Mouse (Mus musculus) A20 (cell line): Measurements from ENCODE around the gene Idi2.
"Not testable (repeated sequence)": the region's sequence is repeated elsewhere in the genome, so short reads cannot be mapped to it uniquely, and the experiment has no call there.

Source experiments
- DNase-seq: peaks from one replicate; pipeline ENCODE4 v3.0.0-alpha.2; 2011; ENCODE audit warnings: low read depth, low spot score

Gene Idi2

GRCm38 (mm10) chr13:8952563-8952962 lies at the start of gene Idi2:
Gene Idi2, plus strand, starts transcription at chr13:8952863.
- not testable (repeated sequence) for DNase-seq

GRCm38 (mm10) chr13:8905986-8906385 lies 46.7 kb upstream of the Idi2 start:
- DNase-seq: not testable (repeated sequence)

GRCm38 (mm10) chr13:8913890-8914289 lies 38.8 kb upstream of the Idi2 start:
- DNase-seq: not testable (repeated sequence)

GRCm38 (mm10) chr13:8933499-8933898 lies 19.2 kb upstream of the Idi2 start:
- no peak for DNase-seq

GRCm38 (mm10) chr13:8937611-8938140 lies 15.0 kb upstream of the Idi2 start:
- not testable (repeated sequence) for DNase-seq

GRCm38 (mm10) chr13:8941110-8941509 lies 11.6 kb upstream of the Idi2 start:
- DNase-seq: not testable (repeated sequence)

GRCm38 (mm10) chr13:8941701-8942100 lies 11.0 kb upstream of the Idi2 start:
- DNase-seq: not testable (repeated sequence)

- DNase-seq: not testable (repeated sequence)
Observed at GRCm38 (mm10) chr13:8943828-8944227, 8.8 kb upstream of the Idi2 start.

- not testable (repeated sequence) for DNase-seq
Observed at GRCm38 (mm10) chr13:8948131-8948530, 4.5 kb upstream of the Idi2 start, which contains the start of gene Gm9745. Gene Gm9745, minus strand, starts transcription at chr13:8948231.

GRCm38 (mm10) chr13:8955127-8955526 lies 2.5 kb downstream of the Idi2 start:
- not testable (repeated sequence) for DNase-seq

GRCm38 (mm10) chr13:8956873-8957272 lies 4.2 kb downstream of the Idi2 start:
- DNase-seq: not testable (repeated sequence)

GRCm38 (mm10) chr13:8959058-8959457 lies 6.4 kb downstream of the Idi2 start:
- DNase-seq: not testable (repeated sequence)

GRCm38 (mm10) chr13:8959554-8959953 lies 6.9 kb downstream of the Idi2 start:
- DNase-seq: not testable (repeated sequence)

- DNase-seq: not testable (repeated sequence)
Observed at GRCm38 (mm10) chr13:8961128-8961888, 8.6 kb downstream of the Idi2 start.

GRCm38 (mm10) chr13:8962266-8962665 lies 9.6 kb downstream of the Idi2 start:
- DNase-seq: not testable (repeated sequence)

GRCm38 (mm10) chr13:8965224-8965623 lies 12.6 kb downstream of the Idi2 start:
- DNase-seq: no peak

- no peak for DNase-seq
Observed at GRCm38 (mm10) chr13:8967742-8968141, 15.1 kb downstream of the Idi2 start.

GRCm38 (mm10) chr13:8972369-8972768 lies 19.7 kb downstream of the Idi2 start:
- no peak for DNase-seq

GRCm38 (mm10) chr13:8972972-8973371 lies 20.3 kb downstream of the Idi2 start:
- DNase-seq: no peak

GRCm38 (mm10) chr13:8992231-8992630 lies 39.6 kb downstream of the Idi2 start:
- DNase-seq: no peak

GRCm38 (mm10) chr13:8995159-8995989 lies 42.7 kb downstream of the Idi2 start:
- peak; percentile 61 for DNase-seq
